Mouse (Mus musculus): ENCODE data around the gene Rogdi.

Rogdi gene

DNA sequence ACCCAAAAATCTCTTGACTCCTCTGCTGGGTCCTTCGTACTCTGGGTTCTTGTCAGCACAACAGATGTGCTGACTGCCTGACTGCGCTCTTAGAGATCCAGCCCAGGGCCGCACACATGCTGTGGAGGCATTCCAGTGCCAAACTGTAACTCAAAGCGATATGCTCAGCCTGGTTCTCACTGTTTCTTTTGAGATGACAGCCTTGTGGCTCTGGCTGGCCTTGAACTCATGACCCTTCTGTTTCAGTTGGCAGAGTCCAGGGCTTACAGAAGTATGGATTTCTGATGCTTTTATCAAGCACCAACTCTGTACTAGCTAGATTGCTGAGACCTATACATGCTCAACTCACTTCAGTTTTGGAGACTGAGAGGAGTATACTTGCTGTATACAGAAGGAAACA is 20.1 kb downstream of the Rogdi start:
- DNase-seq (ENCODE audit: low spot score): no peak

DNA sequence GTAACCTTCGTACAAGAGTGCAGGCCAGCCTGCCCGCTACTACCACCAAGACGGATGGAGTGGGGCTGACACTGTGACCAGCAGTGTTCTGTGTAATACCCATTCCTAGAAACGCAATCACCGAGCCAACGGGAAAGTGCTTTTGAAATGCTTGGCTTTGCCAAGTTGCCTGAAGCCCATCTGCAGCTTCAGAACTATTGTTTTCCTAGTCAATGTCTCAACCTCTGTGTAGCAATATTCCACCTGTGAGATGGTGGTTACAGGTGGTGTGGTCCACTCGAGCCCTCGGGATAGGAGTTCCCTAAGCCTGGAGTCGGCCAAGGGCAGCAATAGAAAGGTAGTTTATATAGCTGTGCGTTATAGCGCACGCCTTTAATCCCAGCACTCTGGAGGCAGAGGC is 28.6 kb downstream of the Rogdi start:
- DNase-seq (ENCODE audit: low spot score): no peak

DNA sequence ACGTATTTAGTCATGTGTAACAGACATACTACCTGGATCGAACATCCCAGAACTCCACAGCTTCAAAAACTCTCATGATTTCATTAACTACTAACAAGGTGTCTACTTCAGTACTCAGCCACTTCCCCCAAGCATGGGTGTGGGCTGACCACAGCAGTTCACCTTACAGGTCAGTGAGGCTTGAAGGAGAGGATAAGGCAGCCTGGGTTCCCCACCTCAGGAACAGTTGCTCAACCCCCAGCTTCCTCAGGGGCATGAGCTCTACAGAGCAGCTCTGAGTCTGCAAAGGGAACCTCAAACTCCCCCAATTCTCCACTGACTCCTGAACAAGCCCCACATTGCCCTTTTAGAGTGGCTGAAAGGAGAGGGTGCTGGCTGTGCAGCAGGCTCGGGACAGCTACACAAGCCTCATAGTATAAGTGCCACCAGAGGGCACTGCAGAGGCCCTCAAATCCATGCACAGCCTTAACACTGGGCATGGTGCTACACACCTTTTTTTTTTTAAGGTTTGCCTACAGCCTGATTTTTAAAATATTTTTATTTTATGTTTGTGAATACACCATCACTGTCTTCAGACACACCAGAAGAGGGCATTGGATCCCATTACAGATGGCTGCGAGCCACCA is 33.5 kb downstream of the Rogdi start:
- peak; percentile 42 for DNase-seq (ENCODE audit: low spot score)

DNA sequence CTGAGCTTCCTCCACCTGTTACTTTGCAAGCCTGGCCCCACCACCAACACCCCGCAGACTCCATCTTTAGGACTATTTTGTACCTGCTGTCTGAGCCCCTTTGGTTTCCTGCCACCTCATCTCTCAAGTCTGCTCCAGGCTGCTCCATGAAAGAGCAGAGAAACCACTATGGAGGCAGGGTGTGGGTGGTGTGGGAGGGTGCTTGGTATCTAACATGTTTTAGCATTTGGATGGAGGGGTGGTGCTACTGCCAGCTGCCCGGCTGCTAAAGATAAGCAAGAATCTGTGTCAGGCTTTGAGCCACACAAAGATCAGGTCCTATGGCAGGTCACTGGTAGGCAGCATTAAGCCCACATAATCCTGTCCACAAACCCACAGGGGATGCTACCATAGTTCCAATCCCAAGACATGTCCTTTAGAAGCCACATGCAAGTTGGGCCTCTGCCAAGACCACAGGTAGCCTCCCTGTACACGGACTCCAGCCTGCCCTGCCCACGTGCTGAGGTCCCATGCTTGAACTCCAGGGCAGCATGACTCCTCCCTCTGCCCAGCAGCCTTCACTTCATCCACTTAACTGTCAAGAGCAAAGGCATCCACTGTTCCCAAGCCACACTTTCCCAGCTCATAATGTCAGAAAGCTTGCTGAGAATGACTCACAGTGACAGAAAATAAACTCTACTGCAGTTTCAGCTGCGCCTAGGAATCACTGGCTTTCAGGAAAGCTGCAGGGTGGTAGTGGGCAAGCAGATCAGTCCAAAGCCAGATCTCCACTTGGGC is 34.9 kb downstream of the Rogdi start:
- no peak for DNase-seq (ENCODE audit: low spot score)

DNA sequence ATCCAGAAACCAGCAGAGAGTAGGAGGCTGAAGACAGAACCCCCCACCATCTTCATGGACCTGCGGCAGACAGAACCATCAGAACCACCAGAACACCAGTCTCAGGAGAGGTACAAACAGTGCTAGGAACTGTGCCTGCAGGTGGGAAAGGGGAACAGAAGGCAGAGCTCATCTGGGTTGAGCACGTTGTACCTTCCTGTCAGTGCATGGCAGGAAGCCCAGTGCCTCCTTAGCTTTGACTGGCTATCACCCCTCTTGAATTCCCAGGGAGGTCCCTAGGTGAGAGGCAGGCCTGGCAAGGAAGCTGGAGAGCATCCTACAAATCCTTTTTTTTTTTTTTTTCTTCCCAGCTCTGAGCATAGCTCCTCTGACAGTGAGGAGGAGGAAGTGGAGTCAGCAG is 37.2 kb downstream of the Rogdi start:
- DNase-seq (ENCODE audit: low spot score): no peak

DNA sequence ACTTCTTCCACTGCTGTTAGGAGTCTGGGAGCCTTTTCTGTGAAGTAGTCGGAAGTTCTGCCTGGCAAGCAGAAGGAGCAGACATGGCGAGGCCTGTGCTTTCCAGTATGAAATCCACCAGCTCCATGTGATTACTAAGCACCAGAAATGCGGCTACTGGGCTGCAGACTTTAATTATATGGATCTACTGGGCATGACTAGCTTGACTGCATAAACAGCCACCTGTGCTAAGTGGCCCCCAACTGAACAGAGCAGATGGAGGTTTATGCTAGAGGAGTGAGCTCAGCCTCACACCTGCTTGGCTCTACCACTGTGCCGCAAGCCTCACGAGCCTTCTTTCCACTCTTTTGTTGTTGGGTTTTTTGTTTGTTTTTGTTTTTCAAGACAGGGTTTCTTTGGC is 38.8 kb downstream of the Rogdi start:
- DNase-seq (ENCODE audit: low spot score): no peak

DNA sequence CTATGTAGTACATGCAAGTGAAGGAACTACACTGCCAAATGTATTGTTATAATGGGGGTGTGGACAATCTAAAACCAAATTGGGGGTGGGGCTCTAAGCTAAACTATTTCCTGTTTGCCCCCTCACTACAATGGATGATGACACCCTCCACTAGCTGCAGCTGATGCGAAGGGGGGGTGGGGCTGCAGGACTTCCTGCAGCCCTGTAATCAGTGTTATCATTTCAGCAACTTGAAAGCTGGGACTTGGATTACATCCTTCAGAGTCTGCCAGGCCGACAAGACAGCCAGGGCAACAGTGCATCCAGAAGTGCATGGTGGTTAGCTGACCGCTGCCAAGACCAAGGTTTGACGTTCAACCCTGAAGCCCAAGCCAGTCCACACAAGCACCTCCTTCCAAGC is 41.7 kb downstream of the Rogdi start:
- no peak for DNase-seq (ENCODE audit: low spot score)

DNA sequence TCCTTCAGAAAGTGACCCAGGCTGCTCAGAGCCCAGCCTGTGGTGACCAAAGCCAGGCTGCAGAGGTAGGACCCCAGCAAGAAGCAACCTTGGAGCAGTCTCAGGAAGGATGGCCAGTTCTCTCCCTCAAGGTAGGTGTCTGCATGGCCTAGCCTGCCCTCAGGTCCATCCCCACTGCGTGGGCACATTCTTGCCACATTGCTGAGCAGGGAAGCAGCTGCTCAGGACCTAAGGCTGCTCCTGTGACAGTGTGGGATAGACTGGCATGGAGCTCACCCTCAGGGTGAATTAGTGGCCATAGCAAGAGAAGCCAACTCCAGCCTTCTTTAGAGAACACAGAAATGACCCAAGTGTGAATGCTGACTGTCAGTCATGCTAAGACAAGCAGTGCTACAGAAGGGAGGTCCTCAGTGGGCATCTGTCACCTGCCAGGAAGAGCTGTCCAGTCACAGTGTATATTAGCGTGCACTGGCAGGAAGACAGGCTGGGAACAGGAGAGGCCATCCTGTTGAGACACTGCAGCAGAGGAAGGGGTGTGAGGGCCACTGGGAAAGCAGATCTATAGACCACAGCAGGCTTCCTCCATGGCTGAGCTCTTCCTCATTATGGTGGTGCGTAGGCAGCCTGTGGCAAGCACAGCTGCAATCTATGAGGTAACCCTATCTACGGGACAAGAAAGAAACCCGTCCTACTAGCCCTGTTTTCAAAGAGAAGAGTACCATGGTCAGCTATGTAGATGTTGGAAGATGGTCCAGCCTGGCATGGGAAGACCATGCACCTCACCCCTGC is 44.1 kb downstream of the Rogdi start:
- no peak for DNase-seq (ENCODE audit: low spot score)

DNA sequence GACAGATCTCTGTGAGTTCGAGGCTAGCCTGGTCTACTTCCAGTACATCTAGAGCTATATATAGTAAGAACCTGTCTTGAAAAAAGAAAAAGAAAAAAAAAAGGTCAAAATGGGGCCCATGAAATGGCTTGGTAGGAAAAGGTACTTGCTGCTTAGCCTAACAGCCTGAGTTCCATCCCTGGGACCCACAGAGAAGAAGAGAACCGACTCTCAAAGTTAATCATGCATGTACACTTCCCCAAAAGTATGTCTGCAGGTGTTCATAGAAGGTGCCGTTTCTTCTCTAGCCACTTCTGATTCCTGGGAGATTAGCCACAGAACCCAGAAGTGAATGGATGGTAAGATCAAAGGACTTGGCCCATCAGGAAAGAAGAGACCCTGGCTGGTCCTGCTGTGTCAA is 44.9 kb downstream of the Rogdi start:
- DNase-seq (ENCODE audit: low spot score): no peak

DNA sequence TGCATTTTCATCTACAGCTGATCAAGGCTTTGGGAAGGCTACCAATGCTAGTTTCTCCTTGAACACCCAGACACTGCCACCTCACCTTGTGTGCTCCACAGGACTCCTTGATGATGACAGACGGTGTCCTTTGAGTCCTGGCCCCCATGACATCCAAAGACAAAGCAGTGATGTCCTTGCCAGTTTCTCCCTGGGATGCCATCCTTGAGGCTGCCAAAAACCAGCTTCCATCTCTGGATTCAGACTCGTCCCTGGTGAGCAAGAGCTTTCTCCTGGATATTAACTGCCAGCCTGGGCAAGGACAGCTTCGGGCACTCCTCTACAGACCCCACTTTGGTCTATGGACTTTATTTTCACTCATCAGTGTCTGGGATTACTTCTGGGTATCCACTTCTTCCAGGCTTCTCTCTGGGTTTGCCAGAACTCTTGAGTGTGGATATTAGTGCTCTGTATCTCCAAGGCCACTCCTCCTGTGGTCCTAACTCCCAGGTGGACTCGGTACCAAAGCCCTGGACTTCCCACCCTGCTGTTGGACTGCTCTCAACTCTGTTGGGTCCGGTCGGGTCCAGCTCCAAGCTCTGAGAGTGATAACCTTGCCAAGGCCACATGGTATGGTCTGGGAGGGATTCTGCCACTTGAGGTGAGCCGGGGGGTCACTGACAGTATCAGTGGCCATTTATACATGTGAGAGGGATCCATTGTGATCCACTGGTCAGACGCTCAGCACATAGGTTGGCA is 47.8 kb downstream of the Rogdi start:
- DNase-seq (ENCODE audit: low spot score): no peak

DNA sequence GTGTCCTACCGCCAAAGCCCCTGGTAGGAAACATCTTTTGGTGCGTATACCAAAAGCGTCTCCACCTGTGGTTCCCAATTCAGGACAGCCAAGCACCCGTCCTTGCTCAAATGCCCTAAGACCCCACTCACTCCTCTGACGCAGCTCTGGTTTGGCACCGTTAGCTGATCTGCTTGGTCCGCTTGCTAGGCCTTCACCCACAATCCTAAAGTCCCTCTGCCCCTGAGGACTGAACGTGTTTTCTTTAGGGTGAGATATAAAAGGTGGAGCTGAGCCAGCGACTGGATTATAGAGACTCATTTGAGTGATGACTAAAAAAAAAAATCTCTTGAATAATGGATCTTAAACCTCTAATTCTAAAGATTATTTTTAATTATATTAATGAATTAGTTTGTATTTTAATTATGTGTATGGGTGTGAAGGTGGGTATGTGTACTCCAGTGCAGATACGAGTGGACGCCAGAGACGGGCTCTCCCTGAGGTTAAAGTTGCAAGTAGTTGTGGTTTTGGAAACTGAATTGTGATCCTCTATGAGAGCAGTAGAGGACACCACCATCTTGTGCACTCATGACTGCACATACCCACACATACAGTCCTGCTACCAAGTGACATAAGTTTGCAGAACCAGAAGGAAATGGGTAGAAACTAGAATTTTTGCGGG is 48.5 kb downstream of the Rogdi start:
- DNase-seq (ENCODE audit: low spot score): peak; percentile 43

DNA sequence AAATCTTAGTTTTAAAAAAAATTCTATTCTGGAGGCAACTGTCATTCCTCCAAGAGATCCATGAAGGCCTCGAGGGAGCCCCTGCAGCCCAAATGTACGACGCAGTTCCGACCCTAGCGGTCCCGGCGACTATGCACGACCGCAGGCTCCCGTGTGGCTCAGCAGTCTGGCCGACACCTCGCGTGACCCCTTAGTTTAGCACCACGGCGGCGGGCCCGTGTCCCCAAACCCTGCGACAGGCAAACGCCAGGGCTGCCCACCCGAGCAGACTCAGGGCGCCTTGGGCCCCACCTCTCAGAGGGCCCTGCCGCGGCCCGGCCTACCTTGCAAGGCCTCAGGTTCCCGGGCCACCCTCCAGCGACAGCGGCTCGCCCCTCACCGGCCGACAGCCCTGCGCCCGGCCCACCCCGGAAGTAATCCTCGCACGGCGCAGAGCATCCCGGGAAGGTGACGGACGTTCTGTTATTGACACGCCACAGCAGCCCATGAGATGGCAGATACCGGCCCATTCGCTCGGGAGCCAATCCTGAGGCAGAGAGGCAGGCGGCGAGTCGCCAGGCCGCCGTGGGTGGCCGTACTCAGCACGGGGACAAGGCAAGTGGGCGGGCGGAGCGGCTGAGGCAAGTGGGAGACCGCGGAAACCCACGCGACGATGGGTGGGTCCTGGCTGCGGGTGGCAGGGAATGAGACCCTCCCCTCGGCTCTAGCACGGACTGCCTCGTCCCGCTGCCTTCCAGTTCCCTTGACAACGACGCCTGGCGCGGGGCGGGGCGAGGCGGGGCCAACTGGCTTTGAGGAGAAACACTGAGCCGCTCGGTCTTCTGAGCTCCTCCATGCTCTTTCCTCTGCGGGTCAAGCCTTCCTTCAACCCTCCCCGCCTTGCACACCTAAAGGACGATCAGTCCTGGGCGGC is 49.3 kb downstream of the Rogdi start, which contains the start of gene Anks3:
Gene Anks3, minus strand, starts transcription at position 409 of the 913 bp plus-strand sequence.
- peak; percentile 95 for DNase-seq (ENCODE audit: low spot score)

DNA sequence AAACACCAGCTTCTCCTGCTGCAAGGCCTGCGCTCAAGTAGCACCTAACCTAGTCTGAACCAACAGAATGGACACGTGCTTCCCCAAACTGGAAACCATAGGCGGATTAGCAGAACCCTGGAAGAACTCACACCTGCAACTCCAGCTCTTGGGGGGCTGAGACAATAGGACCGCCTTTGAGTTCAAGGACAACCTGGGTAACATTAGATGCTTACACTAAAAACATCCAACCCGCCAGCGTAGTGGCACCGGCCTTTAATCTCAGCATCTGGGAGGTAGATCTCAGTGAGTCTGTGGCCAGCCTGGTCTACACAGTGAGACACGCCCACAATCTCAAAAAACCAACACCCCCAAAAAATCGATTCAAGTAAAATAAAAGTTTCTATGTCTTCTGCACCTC is 50.0 kb downstream of the Rogdi start:
- DNase-seq (ENCODE audit: low spot score): no peak

DNA sequence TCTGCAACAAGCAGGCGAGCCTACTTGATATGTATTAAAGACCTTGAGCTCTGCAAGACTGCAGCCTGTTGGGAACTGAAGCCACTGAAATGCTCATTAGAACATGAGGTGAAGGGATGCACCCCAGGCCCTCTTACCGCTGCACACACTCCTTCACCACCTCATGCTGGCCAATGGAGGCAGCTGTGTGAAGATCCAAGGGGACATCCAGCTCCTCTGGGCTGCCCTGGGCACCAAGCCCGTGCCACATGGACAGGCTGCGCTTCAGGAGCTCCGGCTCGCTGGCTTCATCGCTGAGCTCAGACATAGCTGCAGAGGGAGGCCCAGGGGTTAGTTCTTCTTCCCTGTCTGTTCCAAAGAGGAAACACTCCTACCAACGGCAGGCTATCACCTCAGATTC is 53.1 kb downstream of the Rogdi start:
- DNase-seq (ENCODE audit: low spot score): no peak
